Mouse (Mus musculus) lung, postnatal 0 days (tissue): ENCODE data around the gene Rbak.

ENCODE experiments used
- CTCF ChIP-seq: IDR thresholded peaks from 2 replicates; pipeline ENCODE4 v1.5.1; 2016; ENCODE audit warnings: antibody characterized with exemption, mild to moderate bottlenecking
- EP300 ChIP-seq: IDR thresholded peaks from 2 replicates; pipeline ENCODE4 v1.6.1; 2016; ENCODE audit warnings: antibody characterized with exemption, mild to moderate bottlenecking, control low read depth

DNA sequence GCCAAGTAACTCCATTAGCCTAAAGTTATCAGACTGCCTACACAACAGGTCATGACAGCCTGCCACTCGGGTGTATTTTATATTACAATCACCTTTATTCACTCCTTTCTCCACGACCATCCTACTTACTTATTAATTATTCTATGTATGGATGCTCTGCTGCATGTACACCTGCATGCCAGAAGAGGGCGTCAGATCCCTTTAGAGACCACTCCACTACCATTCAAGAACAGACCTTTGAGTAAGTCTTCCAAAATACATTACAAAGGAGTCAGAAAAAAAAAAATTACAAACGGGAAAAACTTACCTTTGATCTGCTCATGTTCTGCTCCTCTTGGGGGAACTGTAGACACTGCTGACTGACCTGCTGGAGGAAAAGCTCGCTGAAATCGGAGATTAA lies 1.4 kb downstream of the Rbak start:
- no peak for TF ChIP-seq EP300
- TF ChIP-seq CTCF, result peak; percentile 67
